7 mouse cellular contexts compared by ENCODE assay signal in the genomic region with DNA sequence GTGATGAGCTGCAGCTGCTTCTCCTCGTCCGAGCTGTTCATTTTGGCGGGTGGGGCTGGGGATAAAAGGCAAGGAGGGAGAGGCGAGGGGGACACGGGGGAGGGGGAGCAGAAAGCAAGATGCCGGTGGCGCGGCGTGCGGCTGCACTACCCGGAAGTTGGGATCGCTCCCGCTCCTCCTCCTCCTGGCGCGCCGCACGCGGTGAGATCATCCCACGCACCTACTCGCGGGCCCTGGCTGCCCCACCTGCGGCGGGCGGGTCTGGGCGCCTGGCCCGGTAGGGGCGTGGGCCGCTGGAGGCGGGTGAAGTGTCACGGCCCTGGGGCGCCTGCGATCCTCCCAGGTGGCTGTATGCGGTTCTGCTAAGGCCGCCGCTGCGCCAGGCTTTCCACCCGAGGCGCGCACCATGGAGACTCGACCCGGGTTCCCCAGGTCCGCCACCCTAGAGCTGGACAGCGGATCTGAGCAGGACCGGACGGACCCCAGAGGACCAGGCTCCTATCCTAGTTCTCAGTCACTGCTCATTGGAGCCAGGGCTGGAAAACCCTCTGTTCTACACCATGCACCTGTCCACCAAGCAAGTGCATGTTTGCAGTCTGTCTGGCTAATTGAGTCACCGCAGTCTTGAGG. TPM values are rescaled to one million over a fixed set of nuclear protein-coding genes. Genes with fewer than 3 reads are reported as not detected.
DNase-seq lines count a peak whose midpoint lies in the region; ATAC-seq and TF ChIP-seq lines count a peak whose summit lies in the region.

A gene (minus strand): TSS at position 629 of the 630 bp plus-strand sequence.

- H3K27ac ChIP-seq in intestine, postnatal 0 days (ENCODE audit: low read depth, low read length), result peak within 1 kb of the TSS; percentile 64; the same call in 1 of the 2 replicates
- no peak within 1 kb of the TSS for H3K27ac ChIP-seq in midbrain, embryonic 11.5 days (ENCODE audit: low read depth, low read length)
- no peak within 1 kb of the TSS for H3K27ac ChIP-seq in stomach, embryonic 15.5 days

- peak; percentile 93 for ATAC-seq in intestine, postnatal 0 days
- ATAC-seq in midbrain, embryonic 11.5 days (ENCODE audit: low FRiP score), result peak; percentile 55
- ATAC-seq in stomach, embryonic 15.5 days (ENCODE audit: insufficient read depth, low FRiP score, low read depth), result peak; percentile 90

- peak within 1 kb of the TSS; percentile 65 for H3K4me3 ChIP-seq in intestine, postnatal 0 days (ENCODE audit: low read depth, low read length)
- H3K4me3 ChIP-seq in midbrain, embryonic 11.5 days (ENCODE audit: low read depth, low read length), result peak within 1 kb of the TSS; percentile 67
- H3K4me3 ChIP-seq in stomach, embryonic 15.5 days (replicated peaks), result peak within 1 kb of the TSS; percentile 60

- intact Hi-C loops in left cerebral cortex, postnatal 36 days (cut with DNase I), result loop anchor here (10.0 kb wide), 1 partner anchor 119 kb away; no protein-coding TSS in a partner anchor

- WGBS in intestine, postnatal 0 days, result under 1% methylated on average over 45 of the region's 46 CpGs
- under 1% methylated on average over 39 of the region's 46 CpGs for WGBS in midbrain, embryonic 11.5 days
- WGBS in stomach, embryonic 15.5 days, result 0% methylated on average over 35 of the region's 46 CpGs

- TF ChIP-seq CTCF in intestine, postnatal 0 days (IDR thresholded peaks at IDR 0.05; ENCODE audit: low read depth), result no peak

- peaks cover 2% of the 10 kb centered on the region; the same call in 1 of the 2 replicates for H3K27me3 ChIP-seq in intestine, postnatal 0 days (replicated peaks; ENCODE audit: control insufficient read depth, insufficient read depth, low read length)
- peaks cover 27% of the 10 kb centered on the region for H3K27me3 ChIP-seq in midbrain, embryonic 11.5 days (ENCODE audit: control insufficient read depth, insufficient read depth, low read length)
- peaks cover 4% of the 10 kb centered on the region; the same call in 1 of the 2 replicates for H3K27me3 ChIP-seq in stomach, embryonic 15.5 days (replicated peaks)

- H3K4me2 ChIP-seq in intestine, postnatal 0 days (replicated peaks; ENCODE audit: low read depth), result peak within 1 kb of the TSS; percentile 95
- peak within 1 kb of the TSS; percentile 99 for H3K4me2 ChIP-seq in midbrain, embryonic 11.5 days
- H3K4me2 ChIP-seq in stomach, embryonic 15.5 days, result peak within 1 kb of the TSS; percentile 83

- peak; percentile 84 for DNase-seq in adrenal gland, adult 2 months
- peak; percentile 64 for DNase-seq in cerebellum, adult 9-10 months
- DNase-seq in frontal cortex, postnatal 14 days (ENCODE audit: low spot score in 2 of 2), result peak; percentile 19 to 48
- DNase-seq in left cerebral cortex, postnatal 36 days (ENCODE audit: low spot score in 2 of 2), result peak; percentile 67 to 80
- DNase-seq in midbrain, embryonic 11.5 days (ENCODE audit: low spot score, missing footprints), result peak; percentile 91

- no peaks in the 10 kb centered on the region for H3K36me3 ChIP-seq in intestine, postnatal 0 days (ENCODE audit: control insufficient read depth, insufficient read depth)
- no peaks in the 10 kb centered on the region for H3K36me3 ChIP-seq in midbrain, embryonic 11.5 days (ENCODE audit: control insufficient read depth, insufficient read depth, low read length)
- H3K36me3 ChIP-seq in stomach, embryonic 15.5 days, result no peaks in the 10 kb centered on the region

- H3K9ac ChIP-seq in intestine, postnatal 0 days (ENCODE audit: low read depth, low read length), result peak within 1 kb of the TSS; percentile 68
- peak within 1 kb of the TSS; percentile 51 for H3K9ac ChIP-seq in midbrain, embryonic 11.5 days (ENCODE audit: low read length)
- peak within 1 kb of the TSS; percentile 34; the same call in 1 of the 2 replicates for H3K9ac ChIP-seq in stomach, embryonic 15.5 days

- H3K9me3 ChIP-seq in intestine, postnatal 0 days (ENCODE audit: control insufficient read depth), result no peaks in the 10 kb centered on the region
- H3K9me3 ChIP-seq in midbrain, embryonic 11.5 days (ENCODE audit: control insufficient read depth, low read length), result no peaks in the 10 kb centered on the region
- no peaks in the 10 kb centered on the region for H3K9me3 ChIP-seq in stomach, embryonic 15.5 days

- H3K4me1 ChIP-seq in intestine, postnatal 0 days (replicated peaks; ENCODE audit: control insufficient read depth, insufficient read depth, low read length), result no peaks in the 10 kb centered on the region; the same call in none of the 2 replicates
- H3K4me1 ChIP-seq in midbrain, embryonic 11.5 days (ENCODE audit: control insufficient read depth, insufficient read depth, low read length), result peaks cover 4% of the 10 kb centered on the region; the same call in 1 of the 2 replicates
- H3K4me1 ChIP-seq in stomach, embryonic 15.5 days, result no peaks in the 10 kb centered on the region; the same call in 1 of the 2 replicates

RNA-seq across cellular contexts. Expression of the gene that starts here (rescaled TPM):
- total RNA-seq in adrenal gland, adult 2 months (2021), result 10 to 100 TPM; 19.8 to 20.5 TPM
- 1.9 and 2.5 TPM in 2 replicates for polyA plus RNA-seq in adrenal gland, adult 2 months (2012; rRNA removed)
- 11.0 and 11.8 TPM in 2 replicates for polyA plus RNA-seq in intestine, postnatal 0 days (2015; fragmentation: Nextera tagmentation; extraction: Ambion mirVana)
- 10 to 100 TPM; 19.2 to 21.6 TPM for total RNA-seq in left cerebral cortex, postnatal 36 days (2021)
- 1.4 and 2.7 TPM in 2 replicates for polyA plus RNA-seq in midbrain, embryonic 11.5 days (2014; fragmentation: Nextera tagmentation; extraction: Ambion mirVana)
- polyA plus RNA-seq in stomach, embryonic 15.5 days (2015; fragmentation: Nextera tagmentation; extraction: Ambion mirVana), result 10.0 and 11.0 TPM in 2 replicates

Comparison
In these comparisons a context has a peak if more than half of its experiments do, and no peak if none do; other contexts are left out.
1. DNase-seq: peak in every context shown above with its lines; median percentile 91 in midbrain, embryonic 11.5 days; 84 in adrenal gland, adult 2 months; 74 in left cerebral cortex, postnatal 36 days; 64 in cerebellum, adult 9-10 months; 34 in frontal cortex, postnatal 14 days.